Mouse (Mus musculus) c-Kit-negative CD71-positive TER-119-positive erythroid progenitor cells, embryonic 14.5 days (primary cell): Measurements from ENCODE around the gene 4933412E24Rik.

ENCODE experiments used
- DNase-seq: peaks from one replicate; pipeline ENCODE4 v3.0.0-alpha.2; 2013; ENCODE audit warnings: low read depth, low spot score

The 4933412E24Rik gene

GRCm38 (mm10) chr15:60016513-60016912, at the start of gene 4933412E24Rik:
4933412E24Rik (minus strand) TSS chr15:60016613.
- DNase-seq: no peak

GRCm38 (mm10) chr15:60030728-60031127, 14.3 kb upstream of the 4933412E24Rik start:
- no peak for DNase-seq

GRCm38 (mm10) chr15:60021256-60021655, 4.8 kb upstream of the 4933412E24Rik start:
- no peak for DNase-seq

- no peak for DNase-seq
Measured at GRCm38 (mm10) chr15:60010199-60010598, 6.2 kb downstream of the 4933412E24Rik start.

GRCm38 (mm10) chr15:60009610-60010009, 6.8 kb downstream of the 4933412E24Rik start:
- DNase-seq: no peak

- no peak for DNase-seq
Measured at GRCm38 (mm10) chr15:59983777-59984176, 32.6 kb downstream of the 4933412E24Rik start.

GRCm38 (mm10) chr15:59975310-59975709, 41.1 kb downstream of the 4933412E24Rik start:
- DNase-seq: no peak

- DNase-seq: no peak
Measured at GRCm38 (mm10) chr15:59974584-59974983, 41.8 kb downstream of the 4933412E24Rik start.

GRCm38 (mm10) chr15:59973651-59974519, 42.5 kb downstream of the 4933412E24Rik start:
- DNase-seq: no peak
